Mouse (Mus musculus): ENCODE data around the gene Deaf1. TPM values are rescaled to one million over a fixed set of nuclear protein-coding genes. Genes with fewer than 3 reads are reported as not detected.
"Not testable (repeated sequence)": the region's sequence is repeated elsewhere in the genome, so short reads cannot be mapped to it uniquely, and the experiment has no call there.

Gene Deaf1
- polyA plus RNA-seq, 2 experiments: 47.0 to 82.6 TPM

DNA sequence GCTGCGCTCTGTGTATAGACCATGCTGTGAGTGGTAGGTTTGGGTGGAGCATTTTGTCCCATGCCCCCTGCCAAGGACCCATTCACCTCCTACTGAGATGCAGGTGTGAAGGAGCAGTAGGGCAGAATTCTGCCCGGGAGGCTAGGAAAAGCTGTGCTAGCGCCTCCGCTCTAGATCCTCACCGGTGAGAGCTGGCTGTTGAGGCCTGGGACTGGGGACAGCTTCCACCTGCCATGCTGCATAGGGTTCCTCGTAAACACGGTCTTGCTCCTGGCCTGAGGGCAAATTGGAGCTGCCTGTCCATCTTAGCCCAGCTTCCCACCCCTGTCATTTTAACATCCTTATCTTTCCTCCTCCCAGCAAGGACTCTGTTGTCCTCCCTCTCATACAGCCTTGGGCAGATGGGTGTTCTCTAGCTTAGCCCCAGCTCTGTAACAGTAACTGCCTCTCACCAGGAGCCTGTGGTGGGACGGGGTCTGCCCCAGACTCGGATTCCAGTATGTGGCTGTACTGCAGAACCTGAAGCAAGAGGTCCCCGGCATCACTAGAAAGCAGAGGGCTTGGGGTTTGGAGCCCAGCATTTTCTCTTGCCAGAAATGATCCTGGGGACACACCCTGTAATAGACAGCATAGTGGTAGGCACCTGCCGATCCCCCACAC lies 63.3 kb downstream of the Deaf1 start:
- H3K27ac ChIP-seq (replicated peaks; ENCODE audit: low read depth, low read length): no peak overlapping the region
- no peaks in the 10 kb centered on the region for H3K27me3 ChIP-seq (ENCODE audit: control insufficient read depth, insufficient read depth, low read length)
- no peak overlapping the region for H3K9ac ChIP-seq (ENCODE audit: low read depth, low read length, severe bottlenecking)
- no peak for DNase-seq (ENCODE audit: low spot score)
- peaks cover 53% of the 10 kb centered on the region for H3K36me3 ChIP-seq (ENCODE audit: control insufficient read depth, insufficient read depth, low read length)
- 66% methylated on average over 11 of the region's 11 CpGs for WGBS
- H3K4me1 ChIP-seq (ENCODE audit: control insufficient read depth, insufficient read depth, low read length): peaks cover 8% of the 10 kb centered on the region; the same call in 1 of the 2 replicates
- no peak overlapping the region for H3K4me3 ChIP-seq (replicated peaks; ENCODE audit: low read length)
- ATAC-seq (ENCODE audit: low FRiP score, low read depth): no peak
- no peaks in the 10 kb centered on the region for H3K9me3 ChIP-seq (ENCODE audit: control insufficient read depth, low read length)
- no peak overlapping the region for H3K4me2 ChIP-seq (replicated peaks; ENCODE audit: low read depth, low read length, severe bottlenecking)
- no peak for TF ChIP-seq POLR2A (IDR thresholded peaks at IDR 0.05; ENCODE audit: borderline replicate concordance, extremely low read depth, insufficient read depth, insufficient read length)

DNA sequence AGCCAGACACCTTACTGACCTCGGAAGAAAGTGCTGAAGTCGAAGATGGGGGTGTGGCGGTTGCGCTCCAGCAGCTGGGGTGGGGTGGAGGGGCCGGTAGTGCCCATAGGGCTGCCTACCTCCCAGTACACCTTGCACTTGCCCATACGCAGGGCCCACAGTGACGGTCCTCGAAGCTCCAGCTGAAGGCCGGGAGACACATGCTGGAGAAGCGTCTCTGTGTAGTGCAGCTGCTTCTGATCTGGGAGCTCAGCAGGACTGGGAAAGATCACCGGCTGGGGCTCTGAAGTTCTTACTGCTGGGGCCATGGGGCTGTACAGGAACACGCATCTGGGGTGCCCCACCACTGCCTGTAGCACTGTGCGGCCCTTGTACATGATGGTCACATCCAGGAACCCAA lies 63.9 kb downstream of the Deaf1 start:
- Histone ChIP-seq H3K36me3 (ENCODE audit: control insufficient read depth, insufficient read depth, low read length) (peaks cover 59% of the 10 kb centered on the region), H3K4me3 (replicated peaks; ENCODE audit: low read length) (no peak overlapping the region), H3K4me2 (replicated peaks; ENCODE audit: low read depth, low read length, severe bottlenecking) (no peak overlapping the region), H3K9ac (ENCODE audit: low read depth, low read length, severe bottlenecking) (no peak overlapping the region), H3K27ac (replicated peaks; ENCODE audit: low read depth, low read length) (no peak overlapping the region), H3K4me1 (ENCODE audit: control insufficient read depth, insufficient read depth, low read length) (peaks cover 8% of the 10 kb centered on the region; the same call in 1 of the 2 replicates), H3K27me3 (ENCODE audit: control insufficient read depth, insufficient read depth, low read length) (no peaks in the 10 kb centered on the region), H3K9me3 (ENCODE audit: control insufficient read depth, low read length) (no peaks in the 10 kb centered on the region)
- TF ChIP-seq POLR2A (IDR thresholded peaks at IDR 0.05; ENCODE audit: borderline replicate concordance, extremely low read depth, insufficient read depth, insufficient read length): no peak
- no peak for ATAC-seq (ENCODE audit: low FRiP score, low read depth)
- 82% methylated on average over 13 of the region's 13 CpGs for WGBS
- DNase-seq (ENCODE audit: low spot score): no peak

DNA sequence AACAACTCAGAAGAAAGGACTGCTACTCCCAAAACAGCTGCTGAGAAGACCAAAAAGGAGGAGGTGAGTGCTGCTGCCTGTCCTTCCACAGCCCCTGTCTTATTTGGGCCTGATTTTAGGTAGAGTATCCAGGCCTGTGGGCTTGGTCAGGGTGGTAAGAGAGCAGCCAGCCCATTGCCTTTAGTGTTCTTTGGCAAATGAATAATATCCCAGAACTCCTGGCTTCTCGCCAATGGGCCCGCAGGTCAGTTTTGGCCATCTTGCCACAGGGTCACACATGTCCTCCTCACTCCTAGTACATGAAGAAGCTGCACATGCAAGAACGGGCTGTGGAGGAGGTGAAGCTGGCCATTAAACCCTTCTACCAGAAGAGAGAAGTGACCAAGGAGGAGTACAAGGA lies 66.0 kb downstream of the Deaf1 start:
- TF ChIP-seq POLR2A (IDR thresholded peaks at IDR 0.05; ENCODE audit: borderline replicate concordance, extremely low read depth, insufficient read depth, insufficient read length): no peak
- Histone ChIP-seq H3K4me1 (ENCODE audit: control insufficient read depth, insufficient read depth, low read length) (peaks cover 8% of the 10 kb centered on the region; the same call in 1 of the 2 replicates), H3K9ac (ENCODE audit: low read depth, low read length, severe bottlenecking) (no peak overlapping the region), H3K36me3 (ENCODE audit: control insufficient read depth, insufficient read depth, low read length) (peaks cover 80% of the 10 kb centered on the region), H3K9me3 (ENCODE audit: control insufficient read depth, low read length) (no peaks in the 10 kb centered on the region), H3K4me2 (replicated peaks; ENCODE audit: low read depth, low read length, severe bottlenecking) (no peak overlapping the region), H3K27ac (replicated peaks; ENCODE audit: low read depth, low read length) (no peak overlapping the region), H3K27me3 (ENCODE audit: control insufficient read depth, insufficient read depth, low read length) (no peaks in the 10 kb centered on the region), H3K4me3 (replicated peaks; ENCODE audit: low read length) (no peak overlapping the region)
- ATAC-seq (ENCODE audit: low FRiP score, low read depth): no peak
- no peak for DNase-seq (ENCODE audit: low spot score)
- WGBS: 86% methylated on average over 3 of the region's 3 CpGs

DNA sequence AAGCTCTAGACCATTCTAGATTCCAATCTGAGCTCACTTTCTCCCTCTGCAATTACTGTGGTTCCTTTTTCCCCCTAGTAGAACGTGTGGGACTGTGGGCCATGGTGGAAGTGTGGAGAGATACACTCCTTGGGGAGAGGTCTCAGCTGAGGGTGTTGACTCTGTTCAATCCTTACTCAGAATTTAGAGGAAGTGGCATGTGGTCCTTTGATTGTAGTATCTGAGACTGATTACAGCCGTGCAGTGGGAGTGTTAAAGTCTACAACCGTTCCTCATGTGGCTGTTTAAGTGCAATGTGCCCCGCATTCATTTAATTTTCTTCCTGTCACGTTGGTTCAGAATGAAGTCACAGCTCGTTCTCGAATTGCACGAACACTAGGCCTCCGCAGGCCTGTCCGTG lies 71.3 kb downstream of the Deaf1 start:
- Histone ChIP-seq H3K9ac (ENCODE audit: low read depth, low read length, severe bottlenecking) (no peak overlapping the region), H3K9me3 (ENCODE audit: control insufficient read depth, low read length) (no peaks in the 10 kb centered on the region), H3K4me2 (replicated peaks; ENCODE audit: low read depth, low read length, severe bottlenecking) (no peak overlapping the region), H3K4me1 (ENCODE audit: control insufficient read depth, insufficient read depth, low read length) (no peaks in the 10 kb centered on the region), H3K4me3 (replicated peaks; ENCODE audit: low read length) (no peak overlapping the region), H3K36me3 (ENCODE audit: control insufficient read depth, insufficient read depth, low read length) (peaks cover 95% of the 10 kb centered on the region), H3K27ac (replicated peaks; ENCODE audit: low read depth, low read length) (no peak overlapping the region), H3K27me3 (ENCODE audit: control insufficient read depth, insufficient read depth, low read length) (no peaks in the 10 kb centered on the region)
- DNase-seq (ENCODE audit: low spot score) (no peak), ATAC-seq (ENCODE audit: low FRiP score, low read depth) (no peak)
- 92% methylated on average over 10 of the region's 10 CpGs for WGBS
- no peak for TF ChIP-seq POLR2A (IDR thresholded peaks at IDR 0.05; ENCODE audit: borderline replicate concordance, extremely low read depth, insufficient read depth, insufficient read length)

DNA sequence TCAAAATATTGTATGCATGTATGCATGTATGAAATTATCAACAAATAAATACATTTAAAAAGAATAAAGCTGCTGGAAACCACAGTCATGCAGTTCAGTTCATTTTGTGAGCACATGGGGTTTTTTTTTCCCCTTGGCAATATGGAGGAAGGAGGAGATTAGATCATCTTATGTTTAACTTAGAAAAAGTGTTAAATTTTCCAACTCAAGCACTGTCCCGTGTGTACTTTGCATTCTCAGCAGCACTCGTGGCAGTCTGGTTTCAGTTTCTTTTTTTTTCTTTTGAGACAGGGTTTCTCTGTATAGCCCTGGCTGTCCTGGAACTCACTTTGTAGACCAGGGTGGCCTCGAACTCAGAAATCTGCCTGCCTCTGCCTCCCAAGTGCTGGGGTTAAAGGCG lies 77.0 kb downstream of the Deaf1 start:
- not testable (repeated sequence) for DNase-seq (ENCODE audit: low spot score); H3K9me3 ChIP-seq (ENCODE audit: control insufficient read depth, low read length); H3K4me3 ChIP-seq (replicated peaks; ENCODE audit: low read length); H3K4me2 ChIP-seq (replicated peaks; ENCODE audit: low read depth, low read length, severe bottlenecking); ATAC-seq (ENCODE audit: low FRiP score, low read depth); H3K27me3 ChIP-seq (ENCODE audit: control insufficient read depth, insufficient read depth, low read length); H3K9ac ChIP-seq (ENCODE audit: low read depth, low read length, severe bottlenecking); H3K4me1 ChIP-seq (ENCODE audit: control insufficient read depth, insufficient read depth, low read length); H3K27ac ChIP-seq (replicated peaks; ENCODE audit: low read depth, low read length)
- WGBS: 85% methylated on average over 4 of the region's 4 CpGs
- H3K36me3 ChIP-seq (ENCODE audit: control insufficient read depth, insufficient read depth, low read length): peaks cover 91% of the 10 kb centered on the region

Other genes with a start within 250 kb of the Deaf1 start
- 37.6 and 38.8 TPM in 2 replicates for gene Pkp3, start 249.5 kb downstream of the Deaf1 start, polyA plus RNA-seq (2012; rRNA removed)
- gene Pkp3, start 249.5 kb downstream of the Deaf1 start, polyA plus RNA-seq (2014; fragmentation: Nextera tagmentation; extraction: Ambion mirVana): 62.4 and 65.9 TPM in 2 replicates
- 2.5 and 3.1 TPM in 2 replicates for gene Sigirr, start 227.1 kb downstream of the Deaf1 start, polyA plus RNA-seq (2012; rRNA removed)
- 2.7 and 4.0 TPM in 2 replicates for gene Sigirr, start 227.1 kb downstream of the Deaf1 start, polyA plus RNA-seq (2014; fragmentation: Nextera tagmentation; extraction: Ambion mirVana)
- 6.3 and 8.0 TPM in 2 replicates for gene Ano9, start 209.9 kb downstream of the Deaf1 start, polyA plus RNA-seq (2012; rRNA removed)
- gene Ano9, start 209.9 kb downstream of the Deaf1 start, polyA plus RNA-seq (2014; fragmentation: Nextera tagmentation; extraction: Ambion mirVana): 3.6 and 4.3 TPM in 2 replicates
- 49.2 and 61.0 TPM in 2 replicates for gene Ptdss2, start 205.3 kb downstream of the Deaf1 start, polyA plus RNA-seq (2012; rRNA removed)
- gene Ptdss2, start 205.3 kb downstream of the Deaf1 start, polyA plus RNA-seq (2014; fragmentation: Nextera tagmentation; extraction: Ambion mirVana): 67.8 and 68.6 TPM in 2 replicates
- gene Rnh1, start 154.8 kb downstream of the Deaf1 start, polyA plus RNA-seq (2012; rRNA removed): 92.3 and 105 TPM in 2 replicates
- 190 and 216 TPM in 2 replicates for gene Rnh1, start 154.8 kb downstream of the Deaf1 start, polyA plus RNA-seq (2014; fragmentation: Nextera tagmentation; extraction: Ambion mirVana)
- 111 and 112 TPM in 2 replicates for gene Hras, start 133.7 kb downstream of the Deaf1 start, polyA plus RNA-seq (2012; rRNA removed)
- 136 and 143 TPM in 2 replicates for gene Hras, start 133.7 kb downstream of the Deaf1 start, polyA plus RNA-seq (2014; fragmentation: Nextera tagmentation; extraction: Ambion mirVana)
- gene Lrrc56, start 133.5 kb downstream of the Deaf1 start, polyA plus RNA-seq (2012; rRNA removed): 14.8 and 17.8 TPM in 2 replicates
- gene Lrrc56, start 133.5 kb downstream of the Deaf1 start, polyA plus RNA-seq (2014; fragmentation: Nextera tagmentation; extraction: Ambion mirVana): 5.8 and 8.3 TPM in 2 replicates
- gene Lmntd2, start 113.6 kb downstream of the Deaf1 start, polyA plus RNA-seq (2012; rRNA removed): 6.6 and 6.9 TPM in 2 replicates
- 0.95 and 1.7 TPM in 2 replicates for gene Lmntd2, start 113.6 kb downstream of the Deaf1 start, polyA plus RNA-seq (2014; fragmentation: Nextera tagmentation; extraction: Ambion mirVana)
- gene Rassf7, start 111.8 kb downstream of the Deaf1 start, polyA plus RNA-seq (2012; rRNA removed): 40.0 and 44.8 TPM in 2 replicates
- 30.9 and 31.7 TPM in 2 replicates for gene Rassf7, start 111.8 kb downstream of the Deaf1 start, polyA plus RNA-seq (2014; fragmentation: Nextera tagmentation; extraction: Ambion mirVana)
- 37.6 and 42.6 TPM in 2 replicates for gene Phrf1, start 98.9 kb downstream of the Deaf1 start, polyA plus RNA-seq (2012; rRNA removed)
- 65.9 and 72.7 TPM in 2 replicates for gene Phrf1, start 98.9 kb downstream of the Deaf1 start, polyA plus RNA-seq (2014; fragmentation: Nextera tagmentation; extraction: Ambion mirVana)
- 3.2 and 4.6 TPM in 2 replicates for gene Irf7, start 61.2 kb downstream of the Deaf1 start, polyA plus RNA-seq (2012; rRNA removed)
- 2.1 TPM in 2 replicates for gene Irf7, start 61.2 kb downstream of the Deaf1 start, polyA plus RNA-seq (2014; fragmentation: Nextera tagmentation; extraction: Ambion mirVana)
- gene Cdhr5, start 50.9 kb downstream of the Deaf1 start, polyA plus RNA-seq (2012; rRNA removed): 0.29 and 0.35 TPM in 2 replicates
- gene Cdhr5, start 50.9 kb downstream of the Deaf1 start, polyA plus RNA-seq (2014; fragmentation: Nextera tagmentation; extraction: Ambion mirVana): 0.18 and 0.43 TPM in 2 replicates
- gene Sct, start 48.6 kb downstream of the Deaf1 start, polyA plus RNA-seq (2012; rRNA removed): 17.5 and 17.6 TPM in 2 replicates
- 14.2 and 17.3 TPM in 2 replicates for gene Sct, start 48.6 kb downstream of the Deaf1 start, polyA plus RNA-seq (2014; fragmentation: Nextera tagmentation; extraction: Ambion mirVana)
- gene Drd4, start 35.7 kb downstream of the Deaf1 start, polyA plus RNA-seq (2012; rRNA removed): 3.1 and 4.0 TPM in 2 replicates
- 1.5 and 2.0 TPM in 2 replicates for gene Drd4, start 35.7 kb downstream of the Deaf1 start, polyA plus RNA-seq (2014; fragmentation: Nextera tagmentation; extraction: Ambion mirVana)
- gene Tmem80, start within 50 bp of the Deaf1 start, polyA plus RNA-seq (2012; rRNA removed): 55.6 and 59.5 TPM in 2 replicates
- 23.4 and 23.6 TPM in 2 replicates for gene Tmem80, start within 50 bp of the Deaf1 start, polyA plus RNA-seq (2014; fragmentation: Nextera tagmentation; extraction: Ambion mirVana)
- gene Eps8l2, start 11.2 kb upstream of the Deaf1 start, polyA plus RNA-seq (2012; rRNA removed): 20.3 and 22.4 TPM in 2 replicates
- 17.0 and 19.0 TPM in 2 replicates for gene Eps8l2, start 11.2 kb upstream of the Deaf1 start, polyA plus RNA-seq (2014; fragmentation: Nextera tagmentation; extraction: Ambion mirVana)
- gene Taldo1, start 64.5 kb upstream of the Deaf1 start, polyA plus RNA-seq (2012; rRNA removed): 161 and 188 TPM in 2 replicates
- gene Taldo1, start 64.5 kb upstream of the Deaf1 start, polyA plus RNA-seq (2014; fragmentation: Nextera tagmentation; extraction: Ambion mirVana): 238 and 243 TPM in 2 replicates
- gene Gatd1, start 86.4 kb upstream of the Deaf1 start, polyA plus RNA-seq (2012; rRNA removed): 92.3 and 108 TPM in 2 replicates
- 49.0 and 51.2 TPM in 2 replicates for gene Gatd1, start 86.4 kb upstream of the Deaf1 start, polyA plus RNA-seq (2014; fragmentation: Nextera tagmentation; extraction: Ambion mirVana)
- gene Cend1, start 101.8 kb upstream of the Deaf1 start, polyA plus RNA-seq (2012; rRNA removed): 1.8 TPM in 2 replicates
- gene Cend1, start 101.8 kb upstream of the Deaf1 start, polyA plus RNA-seq (2014; fragmentation: Nextera tagmentation; extraction: Ambion mirVana): 0.66 and 0.75 TPM in 2 replicates
- 75.1 and 104 TPM in 2 replicates for gene Slc25a22, start 110.2 kb upstream of the Deaf1 start, polyA plus RNA-seq (2012; rRNA removed)
- 22.8 and 32.2 TPM in 2 replicates for gene Slc25a22, start 110.2 kb upstream of the Deaf1 start, polyA plus RNA-seq (2014; fragmentation: Nextera tagmentation; extraction: Ambion mirVana)
- 25.0 and 43.0 TPM in 2 replicates for gene Pidd1, start 116.3 kb upstream of the Deaf1 start, polyA plus RNA-seq (2012; rRNA removed)
- 6.9 and 8.2 TPM in 2 replicates for gene Pidd1, start 116.3 kb upstream of the Deaf1 start, polyA plus RNA-seq (2014; fragmentation: Nextera tagmentation; extraction: Ambion mirVana)
- gene Rplp2, start 119.7 kb upstream of the Deaf1 start, polyA plus RNA-seq (2012; rRNA removed): 909 and 1,375 TPM in 2 replicates
- gene Rplp2, start 119.7 kb upstream of the Deaf1 start, polyA plus RNA-seq (2014; fragmentation: Nextera tagmentation; extraction: Ambion mirVana): 1,364 and 1,396 TPM in 2 replicates
- 14.8 and 16.4 TPM in 2 replicates for gene Pnpla2, start 127.5 kb upstream of the Deaf1 start, polyA plus RNA-seq (2012; rRNA removed)
- gene Pnpla2, start 127.5 kb upstream of the Deaf1 start, polyA plus RNA-seq (2014; fragmentation: Nextera tagmentation; extraction: Ambion mirVana): 14.5 and 14.8 TPM in 2 replicates
- 11.9 and 12.1 TPM in 2 replicates for gene Cracr2b, start 133.4 kb upstream of the Deaf1 start, polyA plus RNA-seq (2012; rRNA removed)
- 8.3 and 8.8 TPM in 2 replicates for gene Cracr2b, start 133.4 kb upstream of the Deaf1 start, polyA plus RNA-seq (2014; fragmentation: Nextera tagmentation; extraction: Ambion mirVana)
- gene Cd151, start 139.7 kb upstream of the Deaf1 start, polyA plus RNA-seq (2012; rRNA removed): 100 and 125 TPM in 2 replicates
- 44.2 and 44.4 TPM in 2 replicates for gene Cd151, start 139.7 kb upstream of the Deaf1 start, polyA plus RNA-seq (2014; fragmentation: Nextera tagmentation; extraction: Ambion mirVana)
- gene Polr2l, start 147.4 kb upstream of the Deaf1 start, polyA plus RNA-seq (2012; rRNA removed): 27.5 and 32.1 TPM in 2 replicates
- 59.4 and 61.0 TPM in 2 replicates for gene Polr2l, start 147.4 kb upstream of the Deaf1 start, polyA plus RNA-seq (2014; fragmentation: Nextera tagmentation; extraction: Ambion mirVana)
- 101 and 165 TPM in 2 replicates for gene Tspan4, start 147.6 kb upstream of the Deaf1 start, polyA plus RNA-seq (2012; rRNA removed)
- gene Tspan4, start 147.6 kb upstream of the Deaf1 start, polyA plus RNA-seq (2014; fragmentation: Nextera tagmentation; extraction: Ambion mirVana): 77.9 and 79.4 TPM in 2 replicates
- 41.8 and 46.8 TPM in 2 replicates for gene Chid1, start 212.2 kb upstream of the Deaf1 start, polyA plus RNA-seq (2012; rRNA removed)
- gene Chid1, start 212.2 kb upstream of the Deaf1 start, polyA plus RNA-seq (2014; fragmentation: Nextera tagmentation; extraction: Ambion mirVana): 43.5 and 46.3 TPM in 2 replicates
- gene Ap2a2, start 234.5 kb upstream of the Deaf1 start, polyA plus RNA-seq (2012; rRNA removed): 39.5 and 43.7 TPM in 2 replicates
- gene Ap2a2, start 234.5 kb upstream of the Deaf1 start, polyA plus RNA-seq (2014; fragmentation: Nextera tagmentation; extraction: Ambion mirVana): 71.6 and 81.4 TPM in 2 replicates